Mouse (Mus musculus) cerebellum, adult 2 months (tissue): ENCODE data around the gene Panx2.

Experiments
- CTCF ChIP-seq: fragments of 200-500 bp; IDR thresholded peaks from 2 replicates; pipeline ENCODE4 v1.5.1; 2011; ENCODE audit warnings: low read depth, mild to moderate bottlenecking, control low read depth, low read length, moderate library complexity, borderline replicate concordance; ENCODE audit not compliant: insufficient read depth
- POLR2A ChIP-seq: fragments of 200-500 bp; IDR thresholded peaks from 2 replicates; pipeline ENCODE4 v1.6.1; 2011; ENCODE audit warnings: low read length, control low read depth, borderline replicate concordance; ENCODE audit not compliant: insufficient read depth

DNA sequence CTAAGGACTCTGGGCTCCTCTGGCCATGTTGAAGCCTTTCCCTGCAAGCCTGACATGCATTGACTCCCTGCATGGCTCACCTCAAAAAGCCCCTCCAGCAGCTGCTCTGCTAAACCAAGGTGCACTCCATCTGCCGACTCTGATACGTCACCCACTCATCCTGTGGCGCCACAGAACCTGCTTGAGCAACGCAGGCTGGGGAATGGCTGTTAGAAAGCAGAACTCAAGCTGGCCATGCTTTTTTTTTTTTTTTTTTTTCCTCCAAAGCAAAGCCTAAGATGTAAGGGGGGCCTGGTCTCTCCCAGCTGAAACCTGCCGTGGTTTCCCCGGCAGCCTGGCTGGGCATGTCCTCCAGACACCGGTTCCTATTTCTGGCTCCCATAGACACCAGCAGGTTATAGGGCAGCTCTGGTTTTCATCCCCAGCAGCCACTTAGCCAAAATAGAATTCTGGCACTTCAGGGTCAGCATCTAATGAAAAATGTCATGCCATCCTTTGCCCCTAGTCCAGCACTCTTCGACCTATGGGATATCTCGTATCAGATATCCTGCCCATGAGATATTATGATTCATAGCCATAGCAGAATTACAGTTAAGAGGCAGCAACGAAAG is 14.6 kb downstream of the Panx2 start:
- TF ChIP-seq CTCF, result no peak
- TF ChIP-seq POLR2A, result no peak
